Mouse (Mus musculus): ENCODE measurements around the gene Olfr1297. TPM values are rescaled to one million over a fixed set of nuclear protein-coding genes. Genes with fewer than 3 reads are reported as not detected.

Olfr1297 gene
- total RNA-seq (2012; rRNA removed) (not detected in 2 replicates), polyA plus RNA-seq (2012; ENCODE audit: insufficient read depth in 1 of 2, insufficient read length in 2 of 2, low read depth in 1 of 2, low replicate concordance in 2 of 2, missing spikeins in 1 of 2) (not detected)

GRCm38 (mm10) chr2:111626397-111626796, at the start of gene Olfr1297:
TSS of gene Olfr1297 (minus strand) at chr2:111626497.
- Histone ChIP-seq H3K27ac (ENCODE audit: control insufficient read depth, low read depth, low read length) (no peak within 1 kb of the TSS), H3K27me3 (ENCODE audit: control insufficient read depth in 1 of 2, insufficient read depth in 2 of 2, low read length in 2 of 2) (no peaks in the 10 kb centered on the region), H3K4me1 (ENCODE audit: control insufficient read depth in 1 of 2, insufficient read depth in 2 of 2, low read length in 2 of 2) (no peaks in the 10 kb centered on the region), H3K79me2 (ENCODE audit: control insufficient read depth, insufficient read depth, low read length, poor library complexity) (no peaks in the 10 kb centered on the region), H3K4me3 (ENCODE audit: control insufficient read depth in 1 of 2, insufficient read depth in 1 of 2, low read depth in 2 of 2, low read length in 2 of 2) (no peak within 1 kb of the TSS), H3K9ac (ENCODE audit: control insufficient read depth, low read depth, low read length, poor library complexity, severe bottlenecking) (no peak within 1 kb of the TSS), H3K36me3 (ENCODE audit: control insufficient read depth in 1 of 2, insufficient read depth in 2 of 2, low read length in 2 of 2) (no peaks in the 10 kb centered on the region), H3K9me3 (replicated peaks; ENCODE audit: insufficient read depth, low read length) (no peaks in the 10 kb centered on the region)
- DNase-seq (ENCODE audit: low read depth, low spot score), result no peak
- TF ChIP-seq MXI1 (IDR thresholded peaks at IDR 0.05; ENCODE audit: low read depth, low read length) (no peak), BHLHE40 (IDR thresholded peaks at IDR 0.05; ENCODE audit: borderline replicate concordance, low read depth, low read length) (no peak)

GRCm38 (mm10) chr2:111661119-111661518, 34.8 kb upstream of the Olfr1297 start, which contains the start of gene Olfr1299:
TSS of gene Olfr1299 (plus strand) at chr2:111661419.
- H3K27ac ChIP-seq (ENCODE audit: control insufficient read depth, low read depth, low read length), result no peak within 1 kb of the TSS
- no peaks in the 10 kb centered on the region for H3K27me3 ChIP-seq (ENCODE audit: control insufficient read depth in 1 of 2, insufficient read depth in 2 of 2, low read length in 2 of 2)
- no peaks in the 10 kb centered on the region for H3K79me2 ChIP-seq (ENCODE audit: control insufficient read depth, insufficient read depth, low read length, poor library complexity)
- no peaks in the 10 kb centered on the region for H3K9me3 ChIP-seq (replicated peaks; ENCODE audit: insufficient read depth, low read length)
- H3K9ac ChIP-seq (ENCODE audit: control insufficient read depth, low read depth, low read length, poor library complexity, severe bottlenecking), result no peak within 1 kb of the TSS
- no peak for TF ChIP-seq NELFE (IDR thresholded peaks at IDR 0.05; ENCODE audit: low read depth, low read length)
- TF ChIP-seq ZMIZ1 (IDR thresholded peaks at IDR 0.05; ENCODE audit: low read depth, low read length), result no peak
- no peak for TF ChIP-seq SMC3 (IDR thresholded peaks at IDR 0.05; ENCODE audit: low read depth, low read length)
- no peak for TF ChIP-seq ZC3H11A (IDR thresholded peaks at IDR 0.05; ENCODE audit: low read depth, low read length)
- no peak for TF ChIP-seq ETS1 (IDR thresholded peaks at IDR 0.05; ENCODE audit: low read depth, low read length)
- TF ChIP-seq ZNF384 (IDR thresholded peaks at IDR 0.05; ENCODE audit: low read depth, low read length), result no peak
- TF ChIP-seq KAT2A (conservative IDR thresholded peaks at IDR 0.05; ENCODE audit: low read depth, low read length), result no peak
- TF ChIP-seq RCOR1 (IDR thresholded peaks at IDR 0.05; ENCODE audit: low read depth, low read length), result no peak
- TF ChIP-seq TCF12 (IDR thresholded peaks at IDR 0.05; ENCODE audit: low read depth, low read length), result no peak
- TF ChIP-seq POLR2AphosphoS2 (IDR thresholded peaks at IDR 0.05; ENCODE audit: low read length), result no peak
- no peak for TF ChIP-seq MAZ (IDR thresholded peaks at IDR 0.05; ENCODE audit: low read depth, low read length)
- TF ChIP-seq CHD2 (IDR thresholded peaks at IDR 0.05; ENCODE audit: low read length), result no peak
- no peak for TF ChIP-seq MAX (IDR thresholded peaks at IDR 0.05; ENCODE audit: low read length)
- no peak for TF ChIP-seq HCFC1 (IDR thresholded peaks at IDR 0.05; ENCODE audit: low read depth, low read length)
- H3K36me3 ChIP-seq (ENCODE audit: control insufficient read depth in 1 of 2, insufficient read depth in 2 of 2, low read length in 2 of 2), result no peaks in the 10 kb centered on the region
- no peak within 1 kb of the TSS for H3K4me3 ChIP-seq (ENCODE audit: control insufficient read depth in 1 of 2, insufficient read depth in 1 of 2, low read depth in 2 of 2, low read length in 2 of 2)
- no peaks in the 10 kb centered on the region for H3K4me1 ChIP-seq (ENCODE audit: control insufficient read depth in 1 of 2, insufficient read depth in 2 of 2, low read length in 2 of 2)
- DNase-seq (ENCODE audit: low read depth, low spot score), result no peak

DNA sequence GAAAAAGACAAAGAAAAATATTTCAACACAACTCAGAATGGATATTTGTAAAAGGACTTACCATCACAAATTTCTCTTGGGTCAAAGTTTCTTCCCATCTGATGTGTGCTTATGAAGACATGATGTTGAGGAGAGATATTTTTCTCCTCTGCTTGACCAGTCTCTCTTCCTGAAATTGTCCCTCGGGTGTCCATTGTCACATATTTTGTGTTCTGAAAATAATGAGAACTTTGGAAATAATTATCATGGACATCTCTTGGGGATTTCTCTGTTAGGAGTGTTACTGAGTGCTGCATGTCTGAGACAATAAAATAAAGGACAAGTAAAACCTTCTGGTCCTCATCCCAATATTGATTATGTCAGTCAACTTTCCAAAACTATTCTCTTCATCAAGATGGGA, 22.8 kb upstream of the Olfr1297 start, which contains the start of gene Olfr1298:
Gene Olfr1298, minus strand, starts transcription at position 101 of the 400 bp plus-strand sequence.
- Histone ChIP-seq H3K27ac (ENCODE audit: control insufficient read depth, low read depth, low read length) (no peak within 1 kb of the TSS), H3K9me3 (replicated peaks; ENCODE audit: insufficient read depth, low read length) (no peaks in the 10 kb centered on the region), H3K27me3 (ENCODE audit: control insufficient read depth in 1 of 2, insufficient read depth in 2 of 2, low read length in 2 of 2) (no peaks in the 10 kb centered on the region), H3K79me2 (ENCODE audit: control insufficient read depth, insufficient read depth, low read length, poor library complexity) (no peaks in the 10 kb centered on the region), H3K36me3 (ENCODE audit: control insufficient read depth in 1 of 2, insufficient read depth in 2 of 2, low read length in 2 of 2) (no peaks in the 10 kb centered on the region), H3K4me1 (ENCODE audit: control insufficient read depth in 1 of 2, insufficient read depth in 2 of 2, low read length in 2 of 2) (no peaks in the 10 kb centered on the region), H3K4me3 (ENCODE audit: control insufficient read depth in 1 of 2, insufficient read depth in 1 of 2, low read depth in 2 of 2, low read length in 2 of 2) (no peak within 1 kb of the TSS), H3K9ac (ENCODE audit: control insufficient read depth, low read depth, low read length, poor library complexity, severe bottlenecking) (no peak within 1 kb of the TSS)
- TF ChIP-seq NELFE (IDR thresholded peaks at IDR 0.05; ENCODE audit: low read depth, low read length) (no peak), MEF2A (IDR thresholded peaks at IDR 0.05; ENCODE audit: extremely low read depth, insufficient replicate concordance, low read depth, low read length, poor library complexity, severe bottlenecking) (no peak), MAZ (IDR thresholded peaks at IDR 0.05; ENCODE audit: low read depth, low read length) (no peak), MAFK (IDR thresholded peaks at IDR 0.05; ENCODE audit: borderline replicate concordance, low read depth, low read length) (no peak), TBP (IDR thresholded peaks at IDR 0.05; ENCODE audit: low read depth, low read length) (no peak), ZMIZ1 (IDR thresholded peaks at IDR 0.05; ENCODE audit: low read depth, low read length) (no peak), EP300 (IDR thresholded peaks at IDR 0.05; ENCODE audit: low read depth in 1 of 2, low read length in 2 of 2) (no peak), CHD2 (IDR thresholded peaks at IDR 0.05; ENCODE audit: low read length) (no peak), NRF1 (IDR thresholded peaks at IDR 0.05; ENCODE audit: insufficient read depth, low read depth, low read length, poor library complexity, severe bottlenecking) (no peak), POLR2AphosphoS2 (IDR thresholded peaks at IDR 0.05; ENCODE audit: low read length) (no peak), MYB (IDR thresholded peaks at IDR 0.05; ENCODE audit: low read depth, low read length) (no peak)
- DNase-seq (ENCODE audit: low read depth, low spot score), result no peak

Measured in MEL (cell line).